Mouse (Mus musculus) bone marrow, adult 2 months (tissue): ENCODE results near the gene Msto1.

Experiments
- CTCF ChIP-seq: fragments of 200-500 bp; IDR thresholded peaks from 2 replicates; pipeline ENCODE4 v1.5.1; 2011; ENCODE audit warnings: low read length, control low read depth; ENCODE audit not compliant: control insufficient read depth, insufficient read depth
- POLR2A ChIP-seq: fragments of 200-500 bp; IDR thresholded peaks from 2 replicates; pipeline ENCODE4 v1.6.1; 2011; ENCODE audit warnings: low read depth, mild to moderate bottlenecking, control low read depth, low read length, borderline replicate concordance; ENCODE audit not compliant: control insufficient read depth

DNA sequence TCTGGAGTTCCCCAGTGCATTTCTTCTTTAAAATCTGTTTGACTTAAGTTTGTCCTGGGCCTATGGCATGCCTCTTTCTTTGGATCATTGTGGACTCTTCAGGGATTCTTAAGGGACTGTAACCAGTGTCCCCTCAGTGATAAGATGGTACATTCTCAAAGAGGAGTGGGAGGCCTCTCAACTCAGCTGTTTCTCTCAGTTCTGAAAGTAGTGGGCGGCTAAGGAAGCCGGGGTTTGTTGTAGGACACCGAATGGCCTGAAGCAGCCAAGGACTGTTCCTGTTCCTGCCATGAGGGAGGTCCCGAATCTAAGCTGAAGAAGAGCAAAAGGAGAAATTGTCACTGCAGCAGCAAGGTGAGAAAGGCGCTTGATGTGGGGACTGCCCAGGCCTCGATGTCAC lies 8.6 kb downstream of the Msto1 start:
- TF ChIP-seq POLR2A = no peak
- no peak for TF ChIP-seq CTCF
